In the genomic region with DNA sequence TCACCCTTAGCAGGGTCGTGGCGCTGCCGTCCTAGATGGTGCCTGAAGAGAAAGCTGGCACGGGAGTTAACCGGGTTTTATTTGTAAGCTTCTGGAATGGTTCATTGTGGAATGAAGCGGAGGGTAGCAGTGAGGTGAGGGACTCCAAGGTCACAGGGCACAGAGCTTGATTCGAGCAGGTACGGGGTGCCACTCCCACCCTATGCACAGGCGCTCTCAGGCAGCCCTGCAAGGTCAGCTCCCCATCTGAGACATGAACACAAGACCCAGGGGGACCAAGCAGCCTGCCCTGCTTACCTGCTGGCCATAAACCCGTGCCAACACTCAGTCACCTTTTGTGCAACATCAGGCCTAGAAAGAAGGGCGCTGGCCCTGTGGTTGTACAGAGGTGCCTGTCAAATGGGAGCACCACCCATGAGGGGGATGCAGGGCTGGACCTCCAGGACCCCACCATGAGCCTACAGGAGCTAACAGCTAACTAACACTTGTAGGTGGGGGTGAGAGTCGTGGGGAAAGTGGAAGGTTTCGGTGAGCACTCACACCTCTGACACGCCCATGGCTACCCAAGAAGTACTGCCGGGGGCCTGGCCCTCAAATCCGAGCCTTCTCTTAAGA, we compare ENCODE assay signal across 8 mouse cellular contexts. TPM values are rescaled to one million over a fixed set of nuclear protein-coding genes. Genes with fewer than 3 reads are reported as not detected.
DNase-seq lines count a peak whose midpoint lies in the region; ATAC-seq and TF ChIP-seq lines count a peak whose summit lies in the region.

No protein-coding gene starts in this region.

- peaks cover 5% of the 10 kb centered on the region; the same call in 1 of the 2 replicates for H3K36me3 ChIP-seq in forebrain, embryonic 11.5 days (ENCODE audit: control insufficient read depth, insufficient read depth, low read length)
- peaks cover 18% of the 10 kb centered on the region for H3K36me3 ChIP-seq in hindbrain, embryonic 12.5 days
- peaks cover 13% of the 10 kb centered on the region for H3K36me3 ChIP-seq in limb, embryonic 15.5 days
- peaks cover 6% of the 10 kb centered on the region for H3K36me3 ChIP-seq in neural tube, embryonic 15.5 days

- peak; percentile 59; the same call in 1 of the 2 replicates for TF ChIP-seq POLR2A in lung, adult 2 months (IDR thresholded peaks at IDR 0.05; ENCODE audit: borderline replicate concordance, extremely low read depth, low read depth, low read length)

- peak overlapping the region; percentile 89 for H3K4me2 ChIP-seq in forebrain, embryonic 11.5 days (ENCODE audit: low read depth, low read length, severe bottlenecking)
- peak overlapping the region; percentile 92 for H3K4me2 ChIP-seq in hindbrain, embryonic 12.5 days (replicated peaks)
- H3K4me2 ChIP-seq in limb, embryonic 15.5 days = peak overlapping the region; percentile 87
- peak overlapping the region; percentile 92 for H3K4me2 ChIP-seq in neural tube, embryonic 15.5 days

- DNase-seq in lung, adult 2 months = peak; percentile 80
- DNase-seq in lung, postnatal 14 days = no peak
- peak; percentile 47 for DNase-seq in adrenal gland, adult 8-10 months
- DNase-seq in forebrain, embryonic 11.5 days (ENCODE audit: low spot score) = peak; percentile 82
- DNase-seq in embryo, embryonic 9.5 days (ENCODE audit: extremely low spot score) = no peak

- WGBS in lung, adult 2 months = 0% methylated on average over 16 of the region's 16 CpGs
- WGBS in forebrain, embryonic 11.5 days = 3% methylated on average over 16 of the region's 16 CpGs
- 2% methylated on average over 16 of the region's 16 CpGs for WGBS in hindbrain, embryonic 12.5 days
- 2% methylated on average over 16 of the region's 16 CpGs for WGBS in limb, embryonic 15.5 days
- 6% methylated on average over 16 of the region's 16 CpGs for WGBS in neural tube, embryonic 15.5 days

- H3K9ac ChIP-seq in forebrain, embryonic 11.5 days (ENCODE audit: low read length) = peak overlapping the region; percentile 100
- peak overlapping the region; percentile 100 for H3K9ac ChIP-seq in hindbrain, embryonic 12.5 days
- H3K9ac ChIP-seq in limb, embryonic 15.5 days = peak overlapping the region; percentile 87
- peak overlapping the region; percentile 92 for H3K9ac ChIP-seq in neural tube, embryonic 15.5 days (replicated peaks)

- peak overlapping the region; percentile 99 for H3K27ac ChIP-seq in forebrain, embryonic 11.5 days (ENCODE audit: low read depth, low read length)
- peak overlapping the region; percentile 100 for H3K27ac ChIP-seq in hindbrain, embryonic 12.5 days
- H3K27ac ChIP-seq in limb, embryonic 15.5 days = peak overlapping the region; percentile 99
- H3K27ac ChIP-seq in neural tube, embryonic 15.5 days (replicated peaks) = peak overlapping the region; percentile 100

- no peak for TF ChIP-seq CTCF in lung, adult 2 months (IDR thresholded peaks at IDR 0.05; ENCODE audit: insufficient read depth, low read length)

- peak; percentile 0; the same call in 1 of the 2 replicates for ATAC-seq in forebrain, embryonic 11.5 days (replicated peaks; ENCODE audit: low FRiP score)
- peak; percentile 8; the same call in 1 of the 2 replicates for ATAC-seq in hindbrain, embryonic 12.5 days (ENCODE audit: low FRiP score)
- 0 out of 2 replicates have a peak, but pooled peaks have one; percentile 0 for ATAC-seq in limb, embryonic 15.5 days (ENCODE audit: insufficient number of reproducible peaks, low FRiP score, low TSS enrichment, low read depth)
- peak; percentile 4; the same call in 1 of the 2 replicates for ATAC-seq in neural tube, embryonic 15.5 days (ENCODE audit: low FRiP score)

- H3K9me3 ChIP-seq in forebrain, embryonic 11.5 days (ENCODE audit: control insufficient read depth, low read length) = no peaks in the 10 kb centered on the region
- H3K9me3 ChIP-seq in hindbrain, embryonic 12.5 days (replicated peaks) = no peaks in the 10 kb centered on the region
- no peaks in the 10 kb centered on the region for H3K9me3 ChIP-seq in limb, embryonic 15.5 days
- H3K9me3 ChIP-seq in neural tube, embryonic 15.5 days (replicated peaks) = no peaks in the 10 kb centered on the region

- no peaks in the 10 kb centered on the region for H3K27me3 ChIP-seq in forebrain, embryonic 11.5 days (ENCODE audit: control insufficient read depth, insufficient read depth, low read length)
- H3K27me3 ChIP-seq in hindbrain, embryonic 12.5 days = no peaks in the 10 kb centered on the region
- no peaks in the 10 kb centered on the region for H3K27me3 ChIP-seq in limb, embryonic 15.5 days
- no peaks in the 10 kb centered on the region for H3K27me3 ChIP-seq in neural tube, embryonic 15.5 days (replicated peaks)

- peaks cover 39% of the 10 kb centered on the region for H3K4me1 ChIP-seq in lung, adult 2 months (ENCODE audit: control insufficient read depth, insufficient read depth, low read length)
- peaks cover 18% of the 10 kb centered on the region for H3K4me1 ChIP-seq in forebrain, embryonic 11.5 days (replicated peaks; ENCODE audit: control insufficient read depth, insufficient read depth, low read length)
- peaks cover 56% of the 10 kb centered on the region for H3K4me1 ChIP-seq in hindbrain, embryonic 12.5 days
- peaks cover 57% of the 10 kb centered on the region for H3K4me1 ChIP-seq in limb, embryonic 15.5 days
- H3K4me1 ChIP-seq in neural tube, embryonic 15.5 days = peaks cover 57% of the 10 kb centered on the region

- peak overlapping the region; percentile 77 for H3K4me3 ChIP-seq in lung, adult 2 months (replicated peaks; ENCODE audit: extremely low read depth, low read depth, low read length)
- peak overlapping the region; percentile 100 for H3K4me3 ChIP-seq in forebrain, embryonic 11.5 days (ENCODE audit: low read depth, low read length)
- H3K4me3 ChIP-seq in hindbrain, embryonic 12.5 days = peak overlapping the region; percentile 100
- peak overlapping the region; percentile 98 for H3K4me3 ChIP-seq in limb, embryonic 15.5 days
- H3K4me3 ChIP-seq in neural tube, embryonic 15.5 days (replicated peaks) = peak overlapping the region; percentile 98

RNA-seq across cellular contexts. Expression of a gene that starts 1.1 kb away (rescaled TPM):
- 941 and 1,175 TPM in 2 replicates for polyA plus RNA-seq in lung, adult 2 months (2012; rRNA removed)
- 1,000 to 10,000 TPM; 1,100 to 1,474 (median 1,219) TPM for total RNA-seq in adrenal gland, adult 8-10 months (2022)
- 2,808 and 3,088 TPM in 2 replicates for polyA plus RNA-seq in forebrain, embryonic 11.5 days (2014; fragmentation: Nextera tagmentation; extraction: Ambion mirVana)
- 3,608 and 3,685 TPM in 2 replicates for polyA plus RNA-seq in hindbrain, embryonic 12.5 days (2016; fragmentation: Nextera tagmentation; extraction: Ambion mirVana)
- polyA plus RNA-seq in limb, embryonic 15.5 days (2015; fragmentation: Nextera tagmentation; extraction: Ambion mirVana) = 2,203 and 2,296 TPM in 2 replicates
- polyA plus RNA-seq in neural tube, embryonic 15.5 days (2015; fragmentation: Nextera tagmentation; extraction: Ambion mirVana) = 3,602 and 3,776 TPM in 2 replicates

RNA-seq across cellular contexts. Expression of a gene that starts 11.9 kb away (rescaled TPM):
- 0.06 and 0.60 TPM in 2 replicates for polyA plus RNA-seq in lung, adult 2 months (2012; rRNA removed)
- total RNA-seq in adrenal gland, adult 8-10 months (2022) = 1 to 10 TPM in 1 of 4 experiments, under 1 TPM in 2, not detected in 1; 0.16 to 1.2 (median 0.42) TPM
- polyA plus RNA-seq in forebrain, embryonic 11.5 days (2014; fragmentation: Nextera tagmentation; extraction: Ambion mirVana) = 1.0 TPM in 1 of 2 replicates, not detected in the other
- polyA plus RNA-seq in hindbrain, embryonic 12.5 days (2016; fragmentation: Nextera tagmentation; extraction: Ambion mirVana) = 1.2 and 1.3 TPM in 2 replicates
- 0.31 and 0.79 TPM in 2 replicates for polyA plus RNA-seq in limb, embryonic 15.5 days (2015; fragmentation: Nextera tagmentation; extraction: Ambion mirVana)
- 0.64 and 1.4 TPM in 2 replicates for polyA plus RNA-seq in neural tube, embryonic 15.5 days (2015; fragmentation: Nextera tagmentation; extraction: Ambion mirVana)

RNA-seq across cellular contexts. Expression of a gene that starts 29.1 kb away (rescaled TPM):
- polyA plus RNA-seq in lung, adult 2 months (2012; rRNA removed) = 61.9 and 67.1 TPM in 2 replicates
- 10 to 100 TPM; 18.4 to 39.6 (median 33.4) TPM for total RNA-seq in adrenal gland, adult 8-10 months (2022)
- 33.8 and 39.8 TPM in 2 replicates for polyA plus RNA-seq in forebrain, embryonic 11.5 days (2014; fragmentation: Nextera tagmentation; extraction: Ambion mirVana)
- polyA plus RNA-seq in hindbrain, embryonic 12.5 days (2016; fragmentation: Nextera tagmentation; extraction: Ambion mirVana) = 52.2 and 59.1 TPM in 2 replicates
- polyA plus RNA-seq in limb, embryonic 15.5 days (2015; fragmentation: Nextera tagmentation; extraction: Ambion mirVana) = 33.1 and 33.3 TPM in 2 replicates
- polyA plus RNA-seq in neural tube, embryonic 15.5 days (2015; fragmentation: Nextera tagmentation; extraction: Ambion mirVana) = 71.6 and 81.5 TPM in 2 replicates

Comparison
In these comparisons a context has a peak if more than half of its experiments do, and no peak if none do; other contexts are left out.
1. DNase-seq: peak in lung, adult 2 months (single experiment), adrenal gland, adult 8-10 months (single experiment) and forebrain, embryonic 11.5 days (single experiment); none in lung, postnatal 14 days (single experiment) and embryo, embryonic 9.5 days (single experiment).
2. Peak in every context shown above with its lines, with median percentiles within 50 percentile points of each other: H3K4me3 ChIP-seq, ATAC-seq, H3K27ac ChIP-seq, H3K4me2 ChIP-seq and H3K9ac ChIP-seq.